Mouse (Mus musculus) bone marrow, adult 2 months (tissue): ENCODE measurements at regions not wholly inside any gene's neighbourhood (a gene's known extent, or its start where the extent isn't known, plus 50 kb on each side); places are given as distances from the start of the nearest gene placed in this dataset.

Source experiments
- CTCF ChIP-seq: fragments of 200-500 bp; IDR thresholded peaks from 2 replicates; pipeline ENCODE4 v1.5.1; 2011; ENCODE audit warnings: low read length, control low read depth; ENCODE audit not compliant: control insufficient read depth, insufficient read depth
- POLR2A ChIP-seq: fragments of 200-500 bp; IDR thresholded peaks from 2 replicates; pipeline ENCODE4 v1.6.1; 2011; ENCODE audit warnings: low read depth, mild to moderate bottlenecking, control low read depth, low read length, borderline replicate concordance; ENCODE audit not compliant: control insufficient read depth

DNA sequence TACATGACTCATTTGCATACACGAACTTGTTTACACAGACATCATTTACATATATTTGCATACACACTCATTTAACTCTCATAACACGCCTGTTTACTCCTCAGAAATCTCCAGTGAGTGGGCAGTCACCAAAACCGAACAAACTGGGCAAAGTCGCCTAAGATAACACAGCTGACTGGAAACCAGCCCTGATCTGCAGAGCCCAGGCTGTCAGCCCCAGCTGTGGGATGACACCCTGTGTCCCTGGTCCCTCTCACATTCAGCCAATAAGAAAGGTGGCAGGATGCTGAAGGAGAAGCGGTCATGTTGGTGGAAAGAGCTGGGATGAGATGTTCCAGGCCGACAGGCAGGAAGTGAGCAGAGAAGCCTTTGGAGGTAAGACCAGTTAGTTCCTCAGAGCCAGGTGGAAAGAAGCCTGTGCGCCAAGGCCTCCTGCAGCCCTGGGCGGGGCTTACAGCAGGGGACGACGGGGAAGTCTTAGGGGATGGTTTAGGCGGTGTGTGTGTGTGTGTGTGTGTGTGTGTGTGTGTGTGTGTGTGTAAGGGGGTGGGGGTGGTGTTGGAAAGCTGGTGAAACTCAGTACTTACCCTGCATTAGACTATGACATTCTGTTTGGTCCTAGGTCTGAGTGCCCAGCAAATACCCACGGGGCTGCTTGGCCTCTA is 69.8 kb upstream of the Slc45a1 start:
- no peak for TF ChIP-seq CTCF
- no peak for TF ChIP-seq POLR2A
